Mouse (Mus musculus): ENCODE results near the gene Bud13. TPM values are rescaled to one million over a fixed set of nuclear protein-coding genes. Genes with fewer than 3 reads are reported as not detected.

Gene Bud13
- total and polyA plus RNA-seq, 2 experiments from 2014 or later: 11.8 to 12.6 TPM

GRCm38 (mm10) chr9:46243122-46243521 is 39.7 kb upstream of the Bud13 start:
- Histone ChIP-seq H3K36me3 (ENCODE audit: insufficient read depth, low read length) (no peaks in the 10 kb centered on the region), H3K9me3 (ENCODE audit: low read length) (no peaks in the 10 kb centered on the region), H3K4me3 (ENCODE audit: low read length) (no peak overlapping the region), H3K27me3 (ENCODE audit: insufficient read depth, low read length) (no peaks in the 10 kb centered on the region), H3K27ac (no peak overlapping the region), H3K9ac (replicated peaks; ENCODE audit: low read length) (no peak overlapping the region), H3K4me1 (ENCODE audit: insufficient read depth, low read length) (no peaks in the 10 kb centered on the region), H3K4me2 (ENCODE audit: low read depth, low read length) (no peak overlapping the region)
- ATAC-seq (no peak), DNase-seq (ENCODE audit: low spot score) (no peak)
- WGBS: 61% methylated on average over 4 of the region's 4 CpGs
- TF ChIP-seq CTCF (IDR thresholded peaks at IDR 0.05; ENCODE audit: low read depth): no peak

GRCm38 (mm10) chr9:46243584-46243983 is 39.2 kb upstream of the Bud13 start:
- TF ChIP-seq CTCF (IDR thresholded peaks at IDR 0.05; ENCODE audit: low read depth): no peak
- Histone ChIP-seq H3K4me3 (ENCODE audit: low read length) (no peak overlapping the region), H3K27ac (no peak overlapping the region), H3K4me2 (ENCODE audit: low read depth, low read length) (no peak overlapping the region), H3K9ac (replicated peaks; ENCODE audit: low read length) (no peak overlapping the region), H3K27me3 (ENCODE audit: insufficient read depth, low read length) (no peaks in the 10 kb centered on the region), H3K4me1 (ENCODE audit: insufficient read depth, low read length) (no peaks in the 10 kb centered on the region), H3K36me3 (ENCODE audit: insufficient read depth, low read length) (no peaks in the 10 kb centered on the region), H3K9me3 (ENCODE audit: low read length) (no peaks in the 10 kb centered on the region)
- DNase-seq (ENCODE audit: low spot score): no peak
- no peak for ATAC-seq
- WGBS: 50% methylated on average over 8 of the region's 8 CpGs

DNA sequence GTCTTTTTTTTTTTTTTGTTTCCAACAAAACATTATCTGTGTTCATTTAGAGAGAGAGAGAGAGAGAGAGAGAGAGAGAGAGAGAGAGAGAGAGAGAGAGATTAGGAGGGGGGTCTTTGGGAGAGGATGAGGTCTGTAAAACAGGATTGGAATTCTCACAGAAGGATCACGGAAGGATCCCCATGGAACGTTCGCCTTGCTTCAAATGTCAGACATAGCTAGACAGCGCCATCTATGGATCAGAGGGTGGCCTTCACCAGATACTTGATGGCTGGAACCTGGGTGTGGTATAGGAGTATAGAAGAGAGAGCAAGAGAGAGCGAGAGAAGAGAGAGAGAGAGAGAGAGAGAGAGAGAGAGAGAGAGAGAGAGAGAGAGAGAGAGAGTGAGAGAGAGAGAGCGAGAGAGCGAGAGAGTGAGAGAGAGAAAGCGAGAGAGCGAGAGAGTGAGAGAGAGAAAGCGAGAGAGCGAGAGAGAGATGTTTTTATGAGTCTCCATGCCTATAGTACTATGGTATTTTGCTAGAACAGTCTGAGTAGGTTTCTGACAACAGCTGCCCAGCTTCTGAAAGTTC is 36.0 kb upstream of the Bud13 start:
- no peaks in the 10 kb centered on the region for H3K27me3 ChIP-seq (ENCODE audit: insufficient read depth, low read length)
- TF ChIP-seq CTCF (IDR thresholded peaks at IDR 0.05; ENCODE audit: low read depth): peak; percentile 88
- no peak overlapping the region for H3K4me2 ChIP-seq (ENCODE audit: low read depth, low read length)
- DNase-seq (ENCODE audit: low spot score): peak; percentile 95
- H3K9ac ChIP-seq (replicated peaks; ENCODE audit: low read length): no peak overlapping the region
- no peak overlapping the region for H3K27ac ChIP-seq
- H3K36me3 ChIP-seq (ENCODE audit: insufficient read depth, low read length): no peaks in the 10 kb centered on the region
- peak; percentile 86 for ATAC-seq
- H3K9me3 ChIP-seq (ENCODE audit: low read length): no peaks in the 10 kb centered on the region
- H3K4me3 ChIP-seq (ENCODE audit: low read length): no peak overlapping the region
- H3K4me1 ChIP-seq (ENCODE audit: insufficient read depth, low read length): no peaks in the 10 kb centered on the region
- WGBS: 21% methylated on average over 11 of the region's 11 CpGs

GRCm38 (mm10) chr9:46256177-46256576 is 26.6 kb upstream of the Bud13 start:
- Histone ChIP-seq H3K4me2 (ENCODE audit: low read depth, low read length) (no peak overlapping the region), H3K27me3 (ENCODE audit: insufficient read depth, low read length) (no peaks in the 10 kb centered on the region), H3K4me3 (ENCODE audit: low read length) (no peak overlapping the region), H3K27ac (no peak overlapping the region), H3K9ac (replicated peaks; ENCODE audit: low read length) (no peak overlapping the region), H3K4me1 (ENCODE audit: insufficient read depth, low read length) (no peaks in the 10 kb centered on the region), H3K9me3 (ENCODE audit: low read length) (no peaks in the 10 kb centered on the region), H3K36me3 (ENCODE audit: insufficient read depth, low read length) (no peaks in the 10 kb centered on the region)
- 93% methylated on average over 7 of the region's 7 CpGs for WGBS
- no peak for TF ChIP-seq CTCF (IDR thresholded peaks at IDR 0.05; ENCODE audit: low read depth)
- DNase-seq (ENCODE audit: low spot score) (no peak), ATAC-seq (no peak)

DNA sequence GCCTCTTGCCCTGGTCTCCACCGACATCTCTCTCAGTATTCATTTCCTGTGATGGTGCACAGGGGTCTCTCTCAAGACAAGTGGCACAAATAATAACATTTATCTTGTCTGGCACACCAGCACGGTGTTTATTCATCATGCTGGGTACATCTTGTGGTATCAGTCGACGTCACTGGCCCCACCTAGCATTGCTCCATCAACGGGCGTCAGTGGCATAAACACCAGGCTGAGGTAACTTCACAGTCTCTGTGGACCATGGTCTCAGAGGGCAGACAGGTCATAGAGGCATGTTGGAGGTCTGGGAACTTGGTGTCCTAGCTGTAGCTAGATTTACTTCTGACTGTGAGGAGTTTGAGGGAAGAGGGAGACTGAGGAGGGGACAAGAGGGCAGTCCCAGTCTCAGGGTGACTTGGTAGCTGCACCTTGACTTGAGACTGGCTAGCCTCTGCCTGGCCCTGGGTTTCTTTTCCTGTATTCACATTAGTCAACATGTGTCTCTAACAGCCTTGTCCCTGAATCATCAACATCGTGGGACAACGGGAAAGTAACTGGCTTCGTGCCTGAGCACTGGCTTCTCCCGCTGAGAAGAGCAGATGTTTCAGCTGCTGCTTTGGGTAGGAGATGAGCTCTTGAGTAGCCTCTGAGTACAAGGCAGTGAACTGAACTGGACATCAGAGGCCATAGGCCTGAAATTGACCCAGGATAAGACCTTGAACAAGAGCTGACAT is 26.0 kb upstream of the Bud13 start:
- DNase-seq (ENCODE audit: low spot score) (no peak), ATAC-seq (no peak)
- Histone ChIP-seq H3K9me3 (ENCODE audit: low read length) (no peaks in the 10 kb centered on the region), H3K4me2 (ENCODE audit: low read depth, low read length) (no peak overlapping the region), H3K27ac (no peak overlapping the region), H3K9ac (replicated peaks; ENCODE audit: low read length) (no peak overlapping the region), H3K4me1 (ENCODE audit: insufficient read depth, low read length) (no peaks in the 10 kb centered on the region), H3K36me3 (ENCODE audit: insufficient read depth, low read length) (no peaks in the 10 kb centered on the region), H3K4me3 (ENCODE audit: low read length) (no peak overlapping the region), H3K27me3 (ENCODE audit: insufficient read depth, low read length) (no peaks in the 10 kb centered on the region)
- no peak for TF ChIP-seq CTCF (IDR thresholded peaks at IDR 0.05; ENCODE audit: low read depth)
- WGBS: 80% methylated on average over 10 of the region's 10 CpGs

- H3K4me2 ChIP-seq (ENCODE audit: low read depth, low read length): no peak overlapping the region
These were observed 25.3 kb upstream of the Bud13 start for GRCm38 (mm10) chr9:46257546-46257945.

GRCm38 (mm10) chr9:46259111-46259510 is 23.7 kb upstream of the Bud13 start:
- ATAC-seq: no peak
- WGBS: 92% methylated on average over 6 of the region's 6 CpGs
- no peak overlapping the region for H3K9ac ChIP-seq (replicated peaks; ENCODE audit: low read length)
- no peaks in the 10 kb centered on the region for H3K27me3 ChIP-seq (ENCODE audit: insufficient read depth, low read length)
- H3K36me3 ChIP-seq (ENCODE audit: insufficient read depth, low read length): no peaks in the 10 kb centered on the region
- H3K4me3 ChIP-seq (ENCODE audit: low read length): no peak overlapping the region
- no peak for TF ChIP-seq CTCF (IDR thresholded peaks at IDR 0.05; ENCODE audit: low read depth)
- DNase-seq (ENCODE audit: low spot score): no peak
- H3K9me3 ChIP-seq (ENCODE audit: low read length): no peaks in the 10 kb centered on the region
- no peaks in the 10 kb centered on the region for H3K4me1 ChIP-seq (ENCODE audit: insufficient read depth, low read length)
- no peak overlapping the region for H3K27ac ChIP-seq
- no peak overlapping the region for H3K4me2 ChIP-seq (ENCODE audit: low read depth, low read length)

More at GRCm38 (mm10) chr9:46257546-46257945, 25.3 kb upstream of the Bud13 start:
- no peaks in the 10 kb centered on the region for H3K9me3 ChIP-seq (ENCODE audit: low read length)
- H3K27ac ChIP-seq: no peak overlapping the region
- no peak overlapping the region for H3K4me3 ChIP-seq (ENCODE audit: low read length)
- no peaks in the 10 kb centered on the region for H3K4me1 ChIP-seq (ENCODE audit: insufficient read depth, low read length)
- H3K27me3 ChIP-seq (ENCODE audit: insufficient read depth, low read length): no peaks in the 10 kb centered on the region
- 86% methylated on average over 3 of the region's 3 CpGs for WGBS
- no peaks in the 10 kb centered on the region for H3K36me3 ChIP-seq (ENCODE audit: insufficient read depth, low read length)
- no peak for ATAC-seq
- H3K9ac ChIP-seq (replicated peaks; ENCODE audit: low read length): no peak overlapping the region
- no peak for TF ChIP-seq CTCF (IDR thresholded peaks at IDR 0.05; ENCODE audit: low read depth)
- no peak for DNase-seq (ENCODE audit: low spot score)
